Mouse (Mus musculus) hindbrain, embryonic 11.5 days (tissue): Measurements from ENCODE around the gene Ugt1a9. TPM values are rescaled to one million over a fixed set of nuclear protein-coding genes. Genes with fewer than 3 reads are reported as not detected.

Source experiments
- ATAC-seq: fragments of 200-750 bp; cut with Nextera tagmentation; 2 replicates; pipeline ENCODE4 v1.8.0; 2017; ENCODE audit warnings: mild to moderate bottlenecking, moderate TSS enrichment, moderate library complexity; ENCODE audit not compliant: low FRiP score
- DNase-seq: peaks from one replicate; pipeline ENCODE4 v3.0.0-alpha.2; 2015; ENCODE audit warnings: low spot score
- H3K27ac ChIP-seq: fragments of 300-500 bp; sonication (generic); 2 replicates; pipeline ENCODE4 v1.5.1; 2014; ENCODE audit warnings: mild to moderate bottlenecking, low read depth, low read length
- H3K27me3 ChIP-seq: fragments of 300-500 bp; sonication (generic); 2 replicates; pipeline ENCODE4 v1.6.1; 2014; ENCODE audit warnings: mild to moderate bottlenecking, low read length, moderate library complexity, mixed read lengths; ENCODE audit not compliant: control insufficient read depth, insufficient read depth
- H3K36me3 ChIP-seq: fragments of 300-500 bp; sonication (generic); 2 replicates; pipeline ENCODE4 v1.6.1; 2014; ENCODE audit warnings: mild to moderate bottlenecking, low read length, moderate library complexity, mixed read lengths; ENCODE audit not compliant: control insufficient read depth, insufficient read depth
- H3K4me1 ChIP-seq: fragments of 300-500 bp; sonication (generic); replicated peaks from 2 replicates; pipeline ENCODE4 v1.6.1; 2014; ENCODE audit warnings: low read length, mixed read lengths; ENCODE audit not compliant: control insufficient read depth, insufficient read depth
- H3K4me2 ChIP-seq: fragments of 300-500 bp; sonication (generic); replicated peaks from 2 replicates; pipeline ENCODE4 v1.6.1; 2014; ENCODE audit warnings: mild to moderate bottlenecking, low read depth, low read length
- H3K4me3 ChIP-seq: fragments of 300-500 bp; sonication (generic); 2 replicates; pipeline ENCODE4 v1.5.1; 2014; ENCODE audit warnings: low read depth, low read length
- H3K9ac ChIP-seq: fragments of 300-500 bp; sonication (generic); 2 replicates; pipeline ENCODE4 v1.6.1; 2014; ENCODE audit warnings: low read depth, low read length
- H3K9me3 ChIP-seq: fragments of 300-500 bp; sonication (generic); 2 replicates; pipeline ENCODE4 v1.6.1; 2016; ENCODE audit warnings: low read length; ENCODE audit not compliant: control insufficient read depth
- WGBS: fragments of 180-500 bp; shearing (Covaris S2); extraction: QIAGEN DNeasy Blood & Tissue Kit; methylation state at CpG from one replicate; pipeline ENCODE4 v1.1.7; 2014; 5-methylcytosine and 5-hydroxymethylcytosine counted together
- polyA plus RNA-seq: library from polyadenylated mRNA; unstranded; fragments of >200 nt; fragmentation: Nextera tagmentation; extraction: Ambion mirVana; gene quantifications from 2 replicates; pipeline ENCODE4 v1.2.1, GENCODE M21; 2014

The Ugt1a9 gene
- polyA plus RNA-seq, 1 experiment from 2014 or later, result not detected

GRCm38 (mm10) chr1:88186325-88186935, 115.8 kb downstream of the Ugt1a9 start:
- Histone ChIP-seq H3K27ac (no peak overlapping the region), H3K4me1 (no peaks in the 10 kb centered on the region), H3K9me3 (no peaks in the 10 kb centered on the region), H3K9ac (no peak overlapping the region), H3K4me3 (no peak overlapping the region), H3K4me2 (no peak overlapping the region), H3K36me3 (no peaks in the 10 kb centered on the region), H3K27me3 (no peaks in the 10 kb centered on the region)
- 83% methylated on average over 5 of the region's 5 CpGs for WGBS
- no peak for DNase-seq
- no peak for ATAC-seq

- no peak for ATAC-seq
- 67% methylated on average over 3 of the region's 3 CpGs for WGBS
Measured at GRCm38 (mm10) chr1:88192136-88192535, 121.5 kb downstream of the Ugt1a9 start.

GRCm38 (mm10) chr1:88195687-88196086, 125.1 kb downstream of the Ugt1a9 start:
- Histone ChIP-seq H3K9me3 (no peaks in the 10 kb centered on the region), H3K4me3 (no peak overlapping the region), H3K27me3 (no peaks in the 10 kb centered on the region), H3K27ac (no peak overlapping the region), H3K36me3 (no peaks in the 10 kb centered on the region), H3K4me2 (no peak overlapping the region), H3K9ac (no peak overlapping the region), H3K4me1 (no peaks in the 10 kb centered on the region)
- DNase-seq (no peak), ATAC-seq (no peak)
- WGBS, result 79% methylated on average over 1 of the region's 1 CpGs

More at GRCm38 (mm10) chr1:88192136-88192535, 121.5 kb downstream of the Ugt1a9 start:
- no peaks in the 10 kb centered on the region for H3K36me3 ChIP-seq
- H3K27ac ChIP-seq, result no peak overlapping the region
- no peak overlapping the region for H3K9ac ChIP-seq
- no peak for DNase-seq
- H3K27me3 ChIP-seq, result no peaks in the 10 kb centered on the region
- no peak overlapping the region for H3K4me2 ChIP-seq
- H3K4me3 ChIP-seq, result no peak overlapping the region
- H3K9me3 ChIP-seq, result no peaks in the 10 kb centered on the region
- no peaks in the 10 kb centered on the region for H3K4me1 ChIP-seq

GRCm38 (mm10) chr1:88197443-88197842, 126.8 kb downstream of the Ugt1a9 start:
- H3K4me3 ChIP-seq, result no peak overlapping the region
- WGBS, result 76% methylated on average over 3 of the region's 3 CpGs
- ATAC-seq, result no peak

GRCm38 (mm10) chr1:88199996-88200395, 129.4 kb downstream of the Ugt1a9 start:
- DNase-seq, result no peak
- no peaks in the 10 kb centered on the region for H3K36me3 ChIP-seq
- no peak overlapping the region for H3K9ac ChIP-seq
- no peak overlapping the region for H3K27ac ChIP-seq
- 72% methylated on average over 2 of the region's 2 CpGs for WGBS
- H3K4me2 ChIP-seq, result no peak overlapping the region
- no peaks in the 10 kb centered on the region for H3K27me3 ChIP-seq
- no peak for ATAC-seq
- no peaks in the 10 kb centered on the region for H3K9me3 ChIP-seq
- no peak overlapping the region for H3K4me3 ChIP-seq
- no peaks in the 10 kb centered on the region for H3K4me1 ChIP-seq

More at GRCm38 (mm10) chr1:88197443-88197842, 126.8 kb downstream of the Ugt1a9 start:
- Histone ChIP-seq H3K36me3 (no peaks in the 10 kb centered on the region), H3K4me1 (no peaks in the 10 kb centered on the region), H3K9ac (no peak overlapping the region), H3K27ac (no peak overlapping the region), H3K4me2 (no peak overlapping the region), H3K27me3 (no peaks in the 10 kb centered on the region), H3K9me3 (no peaks in the 10 kb centered on the region)
- DNase-seq, result no peak

DNA sequence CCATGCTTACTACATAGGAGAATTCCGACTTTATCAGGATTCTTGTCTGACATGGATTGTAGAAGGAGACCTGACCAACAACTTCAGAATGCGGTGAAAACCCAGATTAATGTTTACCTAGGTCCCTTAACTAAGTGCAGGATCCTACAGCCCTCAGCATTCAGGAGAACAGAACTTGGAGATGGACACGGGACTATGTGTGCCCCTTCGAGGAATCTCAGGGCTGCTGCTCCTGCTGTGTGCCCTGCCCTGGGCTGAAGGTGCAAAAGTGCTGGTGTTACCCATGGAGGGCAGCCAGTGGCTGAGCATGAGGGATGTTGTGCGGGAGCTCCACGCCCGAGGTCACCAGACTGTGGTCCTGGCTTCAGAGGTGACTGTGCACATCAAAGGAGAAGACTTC, 129.9 kb downstream of the Ugt1a9 start, which contains the start of gene Ugt1a2:
Gene Ugt1a2, plus strand, starts transcription at position 146 of the 400 bp plus-strand sequence.
- 79% methylated on average over 7 of the region's 7 CpGs for WGBS

DNA sequence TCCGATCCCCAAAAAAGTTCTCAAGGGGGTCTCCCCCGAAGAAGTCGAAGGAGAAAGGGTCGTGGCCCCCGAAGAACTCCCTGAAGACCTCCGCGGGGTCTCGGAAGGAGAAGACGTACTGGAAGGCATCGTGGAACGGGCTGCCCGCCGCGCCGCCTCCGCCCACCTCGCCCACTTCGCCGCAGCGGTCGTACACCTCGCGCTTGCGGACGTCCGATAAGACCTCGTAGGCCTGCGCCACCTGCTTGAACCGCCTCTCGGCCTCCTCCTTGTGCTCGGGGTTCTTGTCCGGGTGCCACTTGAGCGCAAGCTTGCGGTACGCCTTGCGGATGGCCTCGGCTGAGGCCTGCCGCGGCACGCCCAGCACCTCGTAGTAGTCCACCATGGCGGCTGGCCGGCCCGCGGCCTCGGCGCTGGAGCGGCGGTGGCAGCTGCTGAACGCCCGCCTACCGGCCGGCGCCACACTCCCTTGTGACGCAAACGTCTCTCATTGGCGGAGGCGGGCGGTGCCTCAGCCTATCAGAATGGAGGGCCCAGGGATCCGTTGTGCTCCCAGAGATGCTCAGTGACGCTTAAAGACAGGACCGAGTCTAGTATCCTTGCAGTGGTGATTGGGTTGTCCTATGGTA, 134.8 kb downstream of the Ugt1a9 start, which contains the start of gene Dnajb3:
Gene Dnajb3, minus strand, starts transcription at position 489 of the 629 bp plus-strand sequence.
- peak within 1 kb of the TSS; percentile 66 for H3K9ac ChIP-seq
- peak within 1 kb of the TSS; percentile 39 for H3K4me3 ChIP-seq
- no peak within 1 kb of the TSS for H3K27ac ChIP-seq
- ATAC-seq, result peak; percentile 99
- 6% methylated on average over 55 of the region's 62 CpGs for WGBS
- no peaks in the 10 kb centered on the region for H3K9me3 ChIP-seq
- no peaks in the 10 kb centered on the region for H3K27me3 ChIP-seq
- H3K4me1 ChIP-seq, result no peaks in the 10 kb centered on the region
- DNase-seq, result peak; percentile 90
- H3K36me3 ChIP-seq, result no peaks in the 10 kb centered on the region
- peak within 1 kb of the TSS; percentile 63 for H3K4me2 ChIP-seq

More for the DNA sequence above, 129.9 kb downstream of the Ugt1a9 start, which contains the start of gene Ugt1a2:
- ATAC-seq (no peak), DNase-seq (no peak)
- Histone ChIP-seq H3K9ac (no peak within 1 kb of the TSS), H3K4me3 (no peak within 1 kb of the TSS), H3K27me3 (no peaks in the 10 kb centered on the region), H3K4me1 (no peaks in the 10 kb centered on the region), H3K27ac (no peak within 1 kb of the TSS), H3K9me3 (no peaks in the 10 kb centered on the region), H3K36me3 (no peaks in the 10 kb centered on the region), H3K4me2 (no peak within 1 kb of the TSS)

DNA sequence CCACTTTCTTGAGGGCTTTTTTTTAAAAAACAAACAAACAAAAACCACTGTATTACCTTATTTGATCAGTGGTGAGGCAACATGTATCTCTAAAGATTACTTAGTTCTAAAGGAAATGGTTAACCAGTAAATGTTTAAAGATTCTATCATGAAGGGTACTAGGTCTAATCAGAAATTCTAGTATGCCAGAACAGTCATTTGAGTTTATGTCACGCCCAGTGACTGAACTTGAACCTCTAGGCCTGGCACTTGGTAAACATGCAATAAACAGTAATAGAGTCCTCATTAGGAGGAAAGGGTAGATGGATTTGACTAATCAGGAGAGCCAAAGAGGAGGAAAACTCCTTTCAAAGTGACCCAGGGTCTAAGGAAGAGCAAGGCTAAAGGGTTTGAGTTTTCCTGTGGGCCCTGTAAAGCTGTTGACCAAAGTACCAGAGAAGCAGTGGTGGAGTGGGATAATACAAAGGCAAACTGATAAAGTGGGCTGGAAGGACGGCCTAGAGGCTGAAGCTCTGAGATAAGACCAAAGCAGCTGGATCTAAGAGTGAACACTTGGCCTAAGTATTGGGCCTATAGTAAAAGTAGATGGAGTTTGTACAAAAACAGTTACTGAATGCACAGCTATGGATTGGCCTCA, 136.4 kb downstream of the Ugt1a9 start:
- no peak overlapping the region for H3K27ac ChIP-seq
- no peak for DNase-seq
- H3K9me3 ChIP-seq, result peaks cover 7% of the 10 kb centered on the region
- H3K27me3 ChIP-seq, result no peaks in the 10 kb centered on the region
- no peak overlapping the region for H3K4me2 ChIP-seq
- no peak overlapping the region for H3K4me3 ChIP-seq
- WGBS, result 83% methylated on average over 2 of the region's 2 CpGs
- no peaks in the 10 kb centered on the region for H3K36me3 ChIP-seq
- H3K9ac ChIP-seq, result no peak overlapping the region
- H3K4me1 ChIP-seq, result no peaks in the 10 kb centered on the region
- ATAC-seq, result no peak
